Mouse (Mus musculus) erythroblast, embryonic 14.5 days (primary cell): ENCODE measurements around the gene Pip4k2a. TPM values are rescaled to one million over a fixed set of nuclear protein-coding genes. Genes with fewer than 3 reads are reported as not detected.

ENCODE experiments used
- H3K27me3 ChIP-seq: 2 replicates; pipeline ENCODE4 v1.6.1; 2012; ENCODE audit warnings: inconsistent platforms; ENCODE audit not compliant: control insufficient read depth
- H3K36me3 ChIP-seq: 2 replicates; pipeline ENCODE4 v1.6.1; 2012; ENCODE audit warnings: mild to moderate bottlenecking, inconsistent platforms; ENCODE audit not compliant: control insufficient read depth
- H3K4me1 ChIP-seq: 2 replicates; pipeline ENCODE4 v1.6.1; 2012; ENCODE audit warnings: inconsistent platforms; ENCODE audit not compliant: control insufficient read depth
- H3K4me3 ChIP-seq: replicated peaks from 2 replicates; pipeline ENCODE3; 2012; ENCODE audit warnings: moderate library complexity, mild to moderate bottlenecking, inconsistent platforms
- H3K9me3 ChIP-seq: 2 replicates; pipeline ENCODE4 v1.6.1; 2012; ENCODE audit warnings: low read length, inconsistent platforms, mixed read lengths; ENCODE audit not compliant: control insufficient read depth
- GATA1 ChIP-seq: IDR thresholded peaks from 2 replicates; pipeline ENCODE4 v1.6.1; 2012; ENCODE audit warnings: low read length, inconsistent platforms, mixed read lengths
- TAL1 ChIP-seq: IDR thresholded peaks from 3 replicates; pipeline ENCODE4 v1.6.1; 2012; ENCODE audit warnings: low read length, inconsistent platforms, mixed read lengths
- polyA plus RNA-seq: library from polyadenylated mRNA; stranded (reverse); fragments of >175 nt; gene quantifications from 2 replicates; pipeline ENCODE4 v1.2.3, GENCODE M21; 2012

Pip4k2a gene
- polyA plus RNA-seq, 1 experiment: 3.8 TPM

GRCm38 (mm10) chr2:18984095-18984847, 13.7 kb downstream of the Pip4k2a start:
- peaks cover 16% of the 10 kb centered on the region for H3K36me3 ChIP-seq

GRCm38 (mm10) chr2:18983546-18983945, 14.4 kb downstream of the Pip4k2a start:
- TF ChIP-seq GATA1 (no peak), TAL1 (no peak)
- H3K27me3 ChIP-seq: no peaks in the 10 kb centered on the region
- peaks cover 56% of the 10 kb centered on the region for H3K4me1 ChIP-seq
- no peak overlapping the region for H3K4me3 ChIP-seq
- H3K36me3 ChIP-seq: peaks cover 16% of the 10 kb centered on the region
- no peaks in the 10 kb centered on the region for H3K9me3 ChIP-seq

More at GRCm38 (mm10) chr2:18984095-18984847, 13.7 kb downstream of the Pip4k2a start:
- peaks cover 57% of the 10 kb centered on the region for H3K4me1 ChIP-seq
- TF ChIP-seq TAL1 (no peak), GATA1 (no peak)
- no peaks in the 10 kb centered on the region for H3K27me3 ChIP-seq
- H3K9me3 ChIP-seq: no peaks in the 10 kb centered on the region
- H3K4me3 ChIP-seq: no peak overlapping the region

- TF ChIP-seq TAL1 (no peak), GATA1 (no peak)
- Histone ChIP-seq H3K36me3 (peaks cover 16% of the 10 kb centered on the region), H3K4me1 (peaks cover 56% of the 10 kb centered on the region), H3K4me3 (no peak overlapping the region), H3K27me3 (no peaks in the 10 kb centered on the region), H3K9me3 (no peaks in the 10 kb centered on the region)
Observed at GRCm38 (mm10) chr2:18982581-18982980, 15.3 kb downstream of the Pip4k2a start.

GRCm38 (mm10) chr2:18979675-18980074, 18.3 kb downstream of the Pip4k2a start:
- Histone ChIP-seq H3K4me3 (no peak overlapping the region), H3K27me3 (no peaks in the 10 kb centered on the region), H3K9me3 (no peaks in the 10 kb centered on the region), H3K36me3 (peaks cover 20% of the 10 kb centered on the region), H3K4me1 (peaks cover 73% of the 10 kb centered on the region)
- TF ChIP-seq TAL1: no peak
- no peak for TF ChIP-seq GATA1

GRCm38 (mm10) chr2:18979046-18979445, 18.9 kb downstream of the Pip4k2a start:
- Histone ChIP-seq H3K4me1 (peaks cover 74% of the 10 kb centered on the region), H3K9me3 (no peaks in the 10 kb centered on the region), H3K4me3 (no peak overlapping the region), H3K27me3 (no peaks in the 10 kb centered on the region), H3K36me3 (peaks cover 14% of the 10 kb centered on the region)
- TF ChIP-seq GATA1 (no peak), TAL1 (no peak)

GRCm38 (mm10) chr2:18977201-18977805, 20.6 kb downstream of the Pip4k2a start:
- no peak for TF ChIP-seq GATA1
- TF ChIP-seq TAL1: no peak
- Histone ChIP-seq H3K4me3 (no peak overlapping the region), H3K9me3 (peaks cover 9% of the 10 kb centered on the region), H3K4me1 (peaks cover 74% of the 10 kb centered on the region), H3K36me3 (peaks cover 23% of the 10 kb centered on the region), H3K27me3 (no peaks in the 10 kb centered on the region)

- TF ChIP-seq GATA1: no peak
- no peak for TF ChIP-seq TAL1
- Histone ChIP-seq H3K4me1 (peaks cover 81% of the 10 kb centered on the region), H3K9me3 (peaks cover 9% of the 10 kb centered on the region), H3K4me3 (no peak overlapping the region), H3K27me3 (no peaks in the 10 kb centered on the region), H3K36me3 (peaks cover 27% of the 10 kb centered on the region)
Observed at GRCm38 (mm10) chr2:18976175-18976574, 21.8 kb downstream of the Pip4k2a start.

- H3K4me1 ChIP-seq: peaks cover 85% of the 10 kb centered on the region
- no peaks in the 10 kb centered on the region for H3K27me3 ChIP-seq
- H3K36me3 ChIP-seq: peaks cover 30% of the 10 kb centered on the region
- peaks cover 9% of the 10 kb centered on the region for H3K9me3 ChIP-seq
- no peak overlapping the region for H3K4me3 ChIP-seq
- no peak for TF ChIP-seq TAL1
- TF ChIP-seq GATA1: no peak
Observed at GRCm38 (mm10) chr2:18974882-18975645, 22.9 kb downstream of the Pip4k2a start.

- Histone ChIP-seq H3K36me3 (peaks cover 36% of the 10 kb centered on the region), H3K9me3 (peaks cover 9% of the 10 kb centered on the region), H3K4me3 (no peak overlapping the region), H3K4me1 (peaks cover 92% of the 10 kb centered on the region), H3K27me3 (no peaks in the 10 kb centered on the region)
- no peak for TF ChIP-seq GATA1
- TF ChIP-seq TAL1: no peak
Observed at GRCm38 (mm10) chr2:18971564-18971963, 26.4 kb downstream of the Pip4k2a start.
